Mouse (Mus musculus) embryonic facial prominence, embryonic 10.5 days (tissue): ENCODE data around the gene Scrt2. TPM values are rescaled to one million over a fixed set of nuclear protein-coding genes. Genes with fewer than 3 reads are reported as not detected.

Source experiments
- DNase-seq: peaks from one replicate; pipeline ENCODE4 v3.0.0-alpha.2; 2017; ENCODE audit warnings: low spot score
- H3K27ac ChIP-seq: fragments of 300-500 bp; sonication (generic); replicated peaks from 2 replicates; pipeline ENCODE4 v1.5.1; 2016; ENCODE audit warnings: mild to moderate bottlenecking
- H3K27me3 ChIP-seq: fragments of 300-500 bp; sonication (generic); replicated peaks from 2 replicates; pipeline ENCODE4 v1.6.1; 2016; ENCODE audit warnings: low read depth, mild to moderate bottlenecking; ENCODE audit not compliant: poor library complexity, severe bottlenecking
- H3K36me3 ChIP-seq: fragments of 300-500 bp; sonication (generic); replicated peaks from 2 replicates; pipeline ENCODE4 v1.6.1; 2016; ENCODE audit warnings: mild to moderate bottlenecking, moderate library complexity
- H3K4me1 ChIP-seq: fragments of 300-500 bp; sonication (generic); 2 replicates; pipeline ENCODE4 v1.6.1; 2016
- H3K4me3 ChIP-seq: fragments of 300-500 bp; sonication (generic); 2 replicates; pipeline ENCODE4 v1.5.1; 2016; ENCODE audit warnings: mild to moderate bottlenecking, moderate library complexity
- H3K9me3 ChIP-seq: fragments of 300-500 bp; sonication (generic); 2 replicates; pipeline ENCODE4 v1.6.1; 2016; ENCODE audit warnings: mild to moderate bottlenecking
- WGBS: fragments of 180-500 bp; shearing (Covaris S2); methylation state at CpG from one replicate; pipeline ENCODE4 v1.1.7; 2016; 5-methylcytosine and 5-hydroxymethylcytosine counted together
- polyA plus RNA-seq: library from polyadenylated mRNA; unstranded; fragments of >200 nt; fragmentation: Nextera tagmentation; extraction: Ambion mirVana; gene quantifications from 2 replicates; pipeline ENCODE4 v1.2.1, GENCODE M21; 2016

Scrt2 gene
- polyA plus RNA-seq, 1 experiment from 2014 or later: 0.93 TPM

GRCm38 (mm10) chr2:152117694-152118093 lies 36.4 kb downstream of the Scrt2 start:
- no peak for DNase-seq
- Histone ChIP-seq H3K36me3 (no peaks in the 10 kb centered on the region), H3K27me3 (peaks cover 36% of the 10 kb centered on the region), H3K27ac (no peak overlapping the region), H3K4me3 (no peak overlapping the region), H3K9me3 (no peaks in the 10 kb centered on the region), H3K4me1 (peaks cover 70% of the 10 kb centered on the region)
- WGBS: 85% methylated on average over 7 of the region's 7 CpGs

- H3K27ac ChIP-seq: peak overlapping the region; percentile 70
- peaks cover 22% of the 10 kb centered on the region; the same call in 1 of the 2 replicates for H3K27me3 ChIP-seq
- H3K4me1 ChIP-seq: peaks cover 57% of the 10 kb centered on the region
- no peak overlapping the region for H3K4me3 ChIP-seq
- no peaks in the 10 kb centered on the region for H3K36me3 ChIP-seq
- WGBS: 39% methylated on average over 6 of the region's 6 CpGs
- H3K9me3 ChIP-seq: no peaks in the 10 kb centered on the region
- peak; percentile 48 for DNase-seq
Observed at GRCm38 (mm10) chr2:152119228-152119865, 38.0 kb downstream of the Scrt2 start.

DNA sequence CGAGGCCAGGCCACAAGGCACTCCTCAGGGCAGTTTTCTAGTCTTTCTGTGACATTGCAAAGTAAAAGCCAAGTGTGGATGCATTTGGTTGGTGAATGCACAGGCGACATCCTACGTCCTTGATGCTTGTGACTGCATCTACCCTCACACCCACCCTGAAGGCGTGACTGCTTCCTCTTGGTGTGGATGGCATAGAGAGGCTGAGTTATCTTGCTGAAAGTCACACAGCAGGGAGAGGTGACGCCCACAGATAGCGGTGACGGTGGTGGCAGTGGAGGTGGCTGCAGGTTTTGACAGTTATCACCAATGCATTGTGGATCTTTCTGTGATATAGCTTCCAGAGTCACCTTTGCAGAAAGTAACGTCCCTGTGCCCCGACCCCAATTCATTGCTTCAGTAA lies 41.6 kb downstream of the Scrt2 start:
- DNase-seq: no peak
- 77% methylated on average over 9 of the region's 9 CpGs for WGBS
- no peaks in the 10 kb centered on the region for H3K9me3 ChIP-seq
- peaks cover 38% of the 10 kb centered on the region for H3K4me1 ChIP-seq
- H3K27ac ChIP-seq: no peak overlapping the region
- H3K36me3 ChIP-seq: no peaks in the 10 kb centered on the region
- 0 out of 2 replicates have a peak, but pooled peaks cover 17% of the 10 kb centered on the region for H3K27me3 ChIP-seq
- H3K4me3 ChIP-seq: no peak overlapping the region

DNA sequence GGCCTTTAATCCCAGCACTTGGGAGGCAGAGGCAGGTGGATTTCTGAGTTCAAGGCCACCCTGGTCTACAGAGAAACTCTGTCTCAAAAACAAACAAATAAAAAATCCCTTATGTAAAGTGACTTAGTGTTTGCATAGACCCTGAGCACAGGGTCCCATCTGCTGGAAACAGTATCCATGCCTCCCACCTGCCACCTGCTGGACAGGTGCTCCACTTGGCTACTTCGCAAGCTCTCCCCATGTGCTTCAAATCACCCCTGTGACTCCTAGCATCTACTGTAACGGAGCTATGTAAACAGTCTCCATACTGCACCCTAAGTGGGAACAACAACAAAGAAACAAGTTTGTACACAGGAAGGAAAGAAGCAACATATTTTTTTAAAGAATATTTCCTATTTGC lies 47.3 kb downstream of the Scrt2 start:
- Histone ChIP-seq H3K27me3 (0 out of 2 replicates have a peak, but pooled peaks cover 6% of the 10 kb centered on the region), H3K4me1 (peaks cover 12% of the 10 kb centered on the region), H3K4me3 (no peak overlapping the region), H3K36me3 (no peaks in the 10 kb centered on the region), H3K27ac (no peak overlapping the region), H3K9me3 (no peaks in the 10 kb centered on the region)
- 58% methylated on average over 2 of the region's 2 CpGs for WGBS
- DNase-seq: no peak

GRCm38 (mm10) chr2:152129778-152130177 lies 48.4 kb downstream of the Scrt2 start:
- H3K36me3 ChIP-seq: no peaks in the 10 kb centered on the region
- 72% methylated on average over 3 of the region's 3 CpGs for WGBS
- no peaks in the 10 kb centered on the region for H3K9me3 ChIP-seq
- no peak overlapping the region for H3K27ac ChIP-seq
- no peak overlapping the region for H3K4me3 ChIP-seq
- H3K4me1 ChIP-seq: peaks cover 12% of the 10 kb centered on the region
- DNase-seq: no peak
- H3K27me3 ChIP-seq: 0 out of 2 replicates have a peak, but pooled peaks cover 2% of the 10 kb centered on the region

- Histone ChIP-seq H3K36me3 (no peaks in the 10 kb centered on the region), H3K4me1 (peaks cover 12% of the 10 kb centered on the region), H3K4me3 (no peak overlapping the region), H3K27me3 (no peaks in the 10 kb centered on the region; the same call in 1 of the 2 replicates), H3K9me3 (no peaks in the 10 kb centered on the region), H3K27ac (no peak overlapping the region)
- 54% methylated on average over 9 of the region's 9 CpGs for WGBS
- no peak for DNase-seq
Observed at GRCm38 (mm10) chr2:152132016-152132415, 50.7 kb downstream of the Scrt2 start.

DNA sequence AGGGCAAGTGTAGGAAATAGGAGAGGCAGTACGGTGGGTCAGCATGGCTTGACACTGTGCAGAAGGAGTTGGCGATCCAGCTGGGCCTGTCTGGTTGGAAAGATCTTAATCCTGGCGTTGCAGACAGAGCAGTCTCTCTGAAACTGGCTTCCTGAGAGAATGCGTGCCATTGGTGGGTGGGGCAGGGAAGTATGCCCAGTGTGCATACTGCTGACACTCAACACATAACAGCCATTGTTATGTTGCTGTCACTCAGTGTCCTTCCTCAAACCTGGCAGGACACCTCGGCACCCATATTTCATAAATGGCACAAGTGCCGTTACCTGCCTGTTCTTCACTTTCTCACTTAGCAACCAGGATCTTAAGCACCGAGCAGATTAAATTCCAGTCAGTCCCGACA lies 51.4 kb downstream of the Scrt2 start:
- Histone ChIP-seq H3K27me3 (no peaks in the 10 kb centered on the region; the same call in 1 of the 2 replicates), H3K36me3 (no peaks in the 10 kb centered on the region), H3K9me3 (no peaks in the 10 kb centered on the region), H3K4me1 (peaks cover 12% of the 10 kb centered on the region), H3K27ac (no peak overlapping the region), H3K4me3 (no peak overlapping the region)
- WGBS: 75% methylated on average over 8 of the region's 8 CpGs
- no peak for DNase-seq

DNA sequence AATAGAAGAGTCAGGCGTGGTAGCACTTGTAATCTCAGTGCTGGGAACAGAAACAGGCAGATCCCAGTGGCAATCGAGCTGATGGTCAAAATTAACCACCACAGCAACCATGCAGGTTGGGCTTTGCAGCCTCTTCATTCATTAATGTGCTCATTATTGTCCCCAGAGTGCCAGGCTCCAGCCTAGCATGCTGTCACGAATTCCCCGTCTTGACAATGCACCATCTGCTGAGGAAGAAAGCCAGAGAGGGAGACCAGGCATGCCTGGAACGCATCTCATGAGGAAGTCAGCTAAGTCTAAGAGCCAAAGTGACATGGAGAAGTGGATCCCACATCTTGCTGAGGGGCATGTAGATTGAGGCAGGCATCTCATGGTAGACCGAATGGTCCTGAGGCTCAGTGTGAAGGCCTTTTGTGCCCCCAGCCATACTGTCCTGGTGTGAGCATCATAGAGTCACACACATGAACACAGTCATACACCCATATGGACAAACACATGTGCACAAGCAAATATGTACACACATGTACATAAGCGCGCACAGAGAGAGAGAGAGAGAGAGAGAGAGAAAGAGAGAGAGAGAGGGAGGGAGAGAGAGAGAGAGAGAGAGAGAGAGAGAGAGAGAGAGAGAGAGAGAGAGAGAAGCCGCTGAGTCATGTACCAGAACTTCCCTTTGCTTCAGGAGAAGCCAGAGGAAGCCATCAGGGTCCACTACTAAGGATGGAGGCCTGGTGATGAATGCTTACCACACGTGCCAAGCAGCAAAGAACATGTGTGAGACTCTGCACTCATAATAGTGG lies 58.1 kb downstream of the Scrt2 start:
- 74% methylated on average over 10 of the region's 10 CpGs for WGBS
- Histone ChIP-seq H3K4me3 (no peak overlapping the region), H3K36me3 (no peaks in the 10 kb centered on the region), H3K9me3 (no peaks in the 10 kb centered on the region), H3K4me1 (peaks cover 35% of the 10 kb centered on the region), H3K27me3 (peaks cover 56% of the 10 kb centered on the region), H3K27ac (no peak overlapping the region)
- DNase-seq: no peak

GRCm38 (mm10) chr2:152140941-152141340 lies 59.6 kb downstream of the Scrt2 start:
- Histone ChIP-seq H3K27ac (no peak overlapping the region), H3K4me3 (no peak overlapping the region), H3K36me3 (no peaks in the 10 kb centered on the region), H3K4me1 (peaks cover 40% of the 10 kb centered on the region), H3K27me3 (peaks cover 71% of the 10 kb centered on the region), H3K9me3 (no peaks in the 10 kb centered on the region)
- DNase-seq: no peak
- 30% methylated on average over 11 of the region's 11 CpGs for WGBS

DNA sequence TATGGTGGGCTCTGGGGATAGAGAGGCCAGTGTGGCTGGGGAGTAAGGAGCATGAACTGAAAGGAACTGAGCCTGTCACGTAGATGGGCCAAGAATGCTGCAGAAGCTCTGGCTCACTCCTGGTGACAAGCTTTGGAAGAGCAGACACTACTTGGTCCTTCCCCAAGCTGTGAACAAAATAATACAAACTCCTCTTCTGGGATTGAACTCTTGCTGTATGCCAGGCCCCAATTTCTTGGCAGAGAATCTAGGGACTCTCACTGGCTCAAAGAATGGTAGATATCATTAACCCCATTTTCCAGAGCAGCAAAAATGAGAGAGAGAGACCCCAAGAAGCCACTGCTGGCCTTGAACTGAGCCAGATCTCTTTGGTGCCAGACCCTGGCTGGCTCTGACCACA lies 60.2 kb downstream of the Scrt2 start:
- H3K27ac ChIP-seq: peak overlapping the region; percentile 75
- H3K4me3 ChIP-seq: peak overlapping the region; percentile 65
- H3K27me3 ChIP-seq: peaks cover 77% of the 10 kb centered on the region
- peaks cover 40% of the 10 kb centered on the region for H3K4me1 ChIP-seq
- DNase-seq: no peak
- H3K36me3 ChIP-seq: no peaks in the 10 kb centered on the region
- 25% methylated on average over 1 of the region's 1 CpGs for WGBS
- no peaks in the 10 kb centered on the region for H3K9me3 ChIP-seq

GRCm38 (mm10) chr2:152142046-152142445 lies 60.7 kb downstream of the Scrt2 start:
- peak overlapping the region; percentile 75 for H3K27ac ChIP-seq
- DNase-seq: peak; percentile 79
- H3K9me3 ChIP-seq: no peaks in the 10 kb centered on the region

GRCm38 (mm10) chr2:152142571-152142970 lies 61.2 kb downstream of the Scrt2 start:
- Histone ChIP-seq H3K9me3 (no peaks in the 10 kb centered on the region), H3K4me1 (peaks cover 44% of the 10 kb centered on the region), H3K27me3 (peaks cover 88% of the 10 kb centered on the region), H3K4me3 (peak overlapping the region; percentile 65), H3K27ac (0 out of 2 replicates have a peak overlapping the region, but pooled peaks have one; percentile 75), H3K36me3 (no peaks in the 10 kb centered on the region)
- DNase-seq: no peak
- WGBS: 4% methylated on average over 11 of the region's 11 CpGs

More at GRCm38 (mm10) chr2:152142046-152142445, 60.7 kb downstream of the Scrt2 start:
- H3K4me1 ChIP-seq: peaks cover 41% of the 10 kb centered on the region
- peak overlapping the region; percentile 65 for H3K4me3 ChIP-seq
- H3K27me3 ChIP-seq: peaks cover 82% of the 10 kb centered on the region
- H3K36me3 ChIP-seq: no peaks in the 10 kb centered on the region
- WGBS: 0% methylated on average over 13 of the region's 13 CpGs
